8 mouse cellular contexts compared by ENCODE assay signal in genomic region chr14:30163733-30164708, GRCm38 (mm10).
A peak's percentile ranks its signal among the peaks of the same experiment; 100 is the strongest.
DNase-seq lines count a peak whose midpoint lies in the region; ATAC-seq lines count a peak whose summit lies in the region.

No protein-coding gene starts in this region.

- peak; percentile 80 for ATAC-seq in midbrain, embryonic 15.5 days (replicated peaks)
- ATAC-seq in erythroblast, adult 5-6 weeks (replicated peaks; ENCODE audit: low FRiP score, poor library complexity, severe bottlenecking) = no peak

- H3K4me3 ChIP-seq in midbrain, embryonic 15.5 days = no peak overlapping the region

- no peaks in the 10 kb centered on the region for H3K27me3 ChIP-seq in midbrain, embryonic 15.5 days (replicated peaks)

- peak overlapping the region; percentile 24; the same call in 1 of the 2 replicates for H3K4me2 ChIP-seq in midbrain, embryonic 15.5 days

- WGBS in midbrain, embryonic 15.5 days = 58% methylated on average over 20 of the region's 20 CpGs

- H3K9ac ChIP-seq in midbrain, embryonic 15.5 days = no peak overlapping the region

- H3K4me1 ChIP-seq in midbrain, embryonic 15.5 days = peaks cover 15% of the 10 kb centered on the region

- no peaks in the 10 kb centered on the region for H3K9me3 ChIP-seq in midbrain, embryonic 15.5 days

- H3K36me3 ChIP-seq in midbrain, embryonic 15.5 days (replicated peaks) = no peaks in the 10 kb centered on the region

- peak overlapping the region; percentile 53 for H3K27ac ChIP-seq in midbrain, embryonic 15.5 days

- DNase-seq in gastrocnemius, postnatal 10 days = peak; percentile 21
- no peak for DNase-seq in gastrocnemius, postnatal 36 days
- DNase-seq in adrenal gland, postnatal 10 days = peak; percentile 29
- peak; percentile 34 for DNase-seq in heart, postnatal 4 days
- no peak for DNase-seq in testis, postnatal 10 days (ENCODE audit: low spot score)
- DNase-seq in kidney, adult 9 months = no peak

- intact Hi-C loops in gastrocnemius, postnatal 36 days (cut with DNase I) = no loop called here

Comparison
In these comparisons a context has a peak if more than half of its experiments do, and no peak if none do; other contexts are left out.
1. DNase-seq: peak in gastrocnemius, postnatal 10 days (single experiment), adrenal gland, postnatal 10 days (single experiment) and heart, postnatal 4 days (single experiment); none in gastrocnemius, postnatal 36 days (0 of 2), testis, postnatal 10 days (single experiment) and kidney, adult 9 months (single experiment).